Mouse (Mus musculus): ENCODE measurements at regions not wholly inside any gene's neighbourhood (a gene's known extent, or its start where the extent isn't known, plus 50 kb on each side); places are given as distances from the start of the nearest gene placed in this dataset.

DNA sequence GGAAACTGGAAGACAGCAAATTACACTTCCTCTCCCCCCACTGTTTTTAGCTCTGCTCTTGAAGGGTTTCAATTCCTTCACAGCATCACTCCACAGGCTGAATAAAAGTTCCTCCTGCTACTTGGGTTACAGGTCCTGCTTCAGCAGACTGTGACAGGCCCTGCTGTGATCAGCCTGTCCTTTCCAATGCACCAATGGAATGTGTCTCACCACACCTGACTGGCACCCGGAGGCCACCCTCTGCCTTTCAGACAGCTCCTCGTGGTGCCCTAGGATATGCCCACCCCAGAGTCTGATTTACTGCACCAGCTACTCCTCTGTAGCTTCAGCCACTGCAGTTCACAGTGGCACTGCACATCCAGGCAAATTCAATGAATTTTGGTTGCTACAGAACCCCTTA is 288.0 kb downstream of the Gm11361 start:
- TF ChIP-seq CTCF (IDR thresholded peaks at IDR 0.05; ENCODE audit: insufficient read depth, low read depth, low read length) (no peak), POLR2A (IDR thresholded peaks at IDR 0.05; ENCODE audit: insufficient read depth, low read depth, low read length) (no peak)

Measured in olfactory bulb, adult 2 months (tissue).